Mouse (Mus musculus) lung, embryonic 16.5 days (tissue): ENCODE results near the gene Olfr1395. TPM values are rescaled to one million over a fixed set of nuclear protein-coding genes. Genes with fewer than 3 reads are reported as not detected.
A peak's percentile ranks its signal among the peaks of the same experiment; 100 is the strongest.

Experiments used
- ATAC-seq: fragments of 200-750 bp; cut with Nextera tagmentation; 2 replicates; pipeline ENCODE4 v1.8.0; 2017; ENCODE audit warnings: low read depth, mild to moderate bottlenecking, moderate library complexity
- H3K27ac ChIP-seq: fragments of 300-500 bp; sonication (generic); 2 replicates; pipeline ENCODE4 v1.5.1; 2014; ENCODE audit warnings: mild to moderate bottlenecking, control low read depth, low read length
- H3K27me3 ChIP-seq: fragments of 300-500 bp; sonication (generic); 2 replicates; pipeline ENCODE4 v1.6.1; 2014; ENCODE audit warnings: low read depth, low read length, mixed read lengths; ENCODE audit not compliant: control insufficient read depth, insufficient read depth
- H3K36me3 ChIP-seq: fragments of 300-500 bp; sonication (generic); 2 replicates; pipeline ENCODE4 v1.6.1; 2014; ENCODE audit warnings: low read length; ENCODE audit not compliant: control insufficient read depth, insufficient read depth
- H3K4me1 ChIP-seq: fragments of 300-500 bp; sonication (generic); replicated peaks from 2 replicates; pipeline ENCODE4 v1.6.1; 2014; ENCODE audit warnings: low read length, mixed read lengths; ENCODE audit not compliant: control insufficient read depth, insufficient read depth
- H3K4me2 ChIP-seq: fragments of 300-500 bp; sonication (generic); 2 replicates; pipeline ENCODE4 v1.6.1; 2014; ENCODE audit warnings: low read depth, low read length, control low read depth
- H3K4me3 ChIP-seq: fragments of 300-500 bp; sonication (generic); 2 replicates; pipeline ENCODE4 v1.5.1; 2014; ENCODE audit warnings: mild to moderate bottlenecking, low read length, control low read depth
- H3K9ac ChIP-seq: fragments of 300-500 bp; sonication (generic); 2 replicates; pipeline ENCODE4 v1.6.1; 2014; ENCODE audit warnings: low read length, control low read depth
- H3K9me3 ChIP-seq: fragments of 300-500 bp; sonication (generic); 2 replicates; pipeline ENCODE4 v1.6.1; 2016; ENCODE audit warnings: low read length; ENCODE audit not compliant: control insufficient read depth
- WGBS: fragments of 180-500 bp; shearing (Covaris S2); extraction: QIAGEN DNeasy Blood & Tissue Kit; methylation state at CpG from one replicate; pipeline ENCODE4 v1.1.7; 2014; 5-methylcytosine and 5-hydroxymethylcytosine counted together
- polyA plus RNA-seq: library from polyadenylated mRNA; unstranded; fragments of >200 nt; fragmentation: Nextera tagmentation; extraction: Ambion mirVana; gene quantifications from 2 replicates; pipeline ENCODE4 v1.2.1, GENCODE M21; 2015

Gene Olfr1395
- not detected in 2 replicates for polyA plus RNA-seq

GRCm38 (mm10) chr11:49141974-49142373, at the start of gene Olfr1395:
Olfr1395 (plus strand) TSS chr11:49142274.
- no peaks in the 10 kb centered on the region for H3K4me1 ChIP-seq
- WGBS = 85% methylated on average over 6 of the region's 6 CpGs
- ATAC-seq = no peak

DNA sequence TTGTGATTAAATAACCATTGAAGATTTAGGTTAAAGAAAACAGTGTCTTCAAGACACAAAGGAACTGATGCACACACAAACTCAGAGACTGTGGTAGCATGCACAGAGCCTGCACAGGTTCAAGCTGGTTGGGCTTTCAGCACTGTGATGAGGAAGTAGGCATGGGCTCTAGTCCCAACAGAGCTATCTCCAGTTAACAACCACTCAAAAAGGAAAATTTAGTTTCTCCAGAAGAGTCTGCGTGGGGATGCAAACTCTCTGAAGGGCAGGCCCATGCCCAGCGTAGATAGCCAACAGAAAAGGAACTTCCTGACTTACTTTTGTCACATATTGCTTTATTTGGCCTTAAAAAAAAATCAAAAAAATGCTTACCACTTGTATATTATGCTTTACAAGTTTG, 49.3 kb upstream of the Olfr1395 start:
- H3K4me3 ChIP-seq = no peak overlapping the region
- H3K36me3 ChIP-seq = no peaks in the 10 kb centered on the region
- H3K27me3 ChIP-seq = no peaks in the 10 kb centered on the region
- no peak overlapping the region for H3K4me2 ChIP-seq
- WGBS = 75% methylated on average over 2 of the region's 2 CpGs
- peaks cover 8% of the 10 kb centered on the region for H3K4me1 ChIP-seq
- no peaks in the 10 kb centered on the region for H3K9me3 ChIP-seq
- H3K27ac ChIP-seq = no peak overlapping the region
- no peak overlapping the region for H3K9ac ChIP-seq
- ATAC-seq = no peak

More at GRCm38 (mm10) chr11:49141974-49142373, at the start of gene Olfr1395:
- H3K9me3 ChIP-seq = no peaks in the 10 kb centered on the region
- H3K4me3 ChIP-seq = no peak within 1 kb of the TSS
- H3K4me2 ChIP-seq = no peak within 1 kb of the TSS
- H3K36me3 ChIP-seq = no peaks in the 10 kb centered on the region
- H3K9ac ChIP-seq = no peak within 1 kb of the TSS
- no peak within 1 kb of the TSS for H3K27ac ChIP-seq
- H3K27me3 ChIP-seq = no peaks in the 10 kb centered on the region

GRCm38 (mm10) chr11:49093861-49094660, 48.0 kb upstream of the Olfr1395 start:
- Histone ChIP-seq H3K9ac (no peak overlapping the region), H3K4me2 (no peak overlapping the region), H3K36me3 (no peaks in the 10 kb centered on the region), H3K9me3 (no peaks in the 10 kb centered on the region), H3K4me1 (no peaks in the 10 kb centered on the region), H3K4me3 (no peak overlapping the region), H3K27me3 (no peaks in the 10 kb centered on the region), H3K27ac (no peak overlapping the region)
- ATAC-seq = no peak
- WGBS = 77% methylated on average over 6 of the region's 6 CpGs

- H3K4me3 ChIP-seq = no peak overlapping the region
- no peak for ATAC-seq
- H3K4me1 ChIP-seq = no peaks in the 10 kb centered on the region
- no peak overlapping the region for H3K9ac ChIP-seq
- no peaks in the 10 kb centered on the region for H3K36me3 ChIP-seq
- no peak overlapping the region for H3K4me2 ChIP-seq
- no peaks in the 10 kb centered on the region for H3K27me3 ChIP-seq
- no peak overlapping the region for H3K27ac ChIP-seq
- WGBS = 87% methylated on average over 4 of the region's 4 CpGs
- no peaks in the 10 kb centered on the region for H3K9me3 ChIP-seq
These were observed 46.7 kb upstream of the Olfr1395 start for GRCm38 (mm10) chr11:49095367-49095766.

- H3K27ac ChIP-seq = no peak overlapping the region
- H3K4me1 ChIP-seq = peaks cover 8% of the 10 kb centered on the region; the same call in 1 of the 2 replicates
- H3K36me3 ChIP-seq = no peaks in the 10 kb centered on the region
- no peaks in the 10 kb centered on the region for H3K27me3 ChIP-seq
- no peak for ATAC-seq
- H3K9me3 ChIP-seq = no peaks in the 10 kb centered on the region
- H3K9ac ChIP-seq = no peak overlapping the region
- WGBS = 82% methylated on average over 3 of the region's 3 CpGs
- H3K4me2 ChIP-seq = no peak overlapping the region
- no peak overlapping the region for H3K4me3 ChIP-seq
These were observed 41.7 kb upstream of the Olfr1395 start for GRCm38 (mm10) chr11:49100409-49100808.

DNA sequence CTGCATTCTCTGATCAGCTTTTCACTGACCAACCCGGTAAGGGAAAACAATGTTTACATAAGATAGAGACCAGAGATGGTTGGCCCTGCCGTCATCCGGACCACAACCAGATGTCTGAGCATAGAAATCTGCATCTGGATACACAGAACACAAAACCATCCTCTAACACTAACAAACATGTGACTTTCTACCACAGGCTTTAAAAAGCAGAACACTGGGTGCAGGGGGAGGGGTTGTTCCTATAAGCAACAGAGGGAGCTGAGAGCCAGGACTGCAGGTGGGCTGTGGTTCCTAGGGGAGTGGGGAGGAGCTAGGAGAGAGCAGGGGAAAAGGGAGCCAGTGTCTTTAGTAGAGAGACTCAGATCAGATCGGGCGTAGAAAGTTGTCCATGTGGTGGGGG, 40.6 kb upstream of the Olfr1395 start:
- no peak overlapping the region for H3K9ac ChIP-seq

GRCm38 (mm10) chr11:49103047-49103693, 38.9 kb upstream of the Olfr1395 start:
- no peaks in the 10 kb centered on the region for H3K9me3 ChIP-seq
- peaks cover 8% of the 10 kb centered on the region; the same call in 1 of the 2 replicates for H3K4me1 ChIP-seq
- no peak overlapping the region for H3K27ac ChIP-seq
- no peaks in the 10 kb centered on the region for H3K36me3 ChIP-seq
- 8% methylated on average over 8 of the region's 8 CpGs for WGBS
- no peak overlapping the region for H3K4me2 ChIP-seq
- ATAC-seq = peak; percentile 75
- H3K4me3 ChIP-seq = no peak overlapping the region
- H3K9ac ChIP-seq = 0 out of 2 replicates have a peak overlapping the region, but pooled peaks have one; percentile 22
- no peaks in the 10 kb centered on the region for H3K27me3 ChIP-seq

More for the DNA sequence above, 40.6 kb upstream of the Olfr1395 start:
- WGBS = 18% methylated on average over 5 of the region's 5 CpGs
- Histone ChIP-seq H3K4me2 (no peak overlapping the region), H3K36me3 (no peaks in the 10 kb centered on the region), H3K4me1 (peaks cover 8% of the 10 kb centered on the region; the same call in 1 of the 2 replicates), H3K9me3 (no peaks in the 10 kb centered on the region), H3K4me3 (no peak overlapping the region), H3K27me3 (no peaks in the 10 kb centered on the region), H3K27ac (no peak overlapping the region)
- ATAC-seq = no peak

- Histone ChIP-seq H3K4me1 (peaks cover 8% of the 10 kb centered on the region; the same call in 1 of the 2 replicates), H3K9ac (no peak overlapping the region), H3K4me3 (no peak overlapping the region), H3K36me3 (no peaks in the 10 kb centered on the region), H3K4me2 (no peak overlapping the region), H3K27ac (no peak overlapping the region), H3K9me3 (no peaks in the 10 kb centered on the region), H3K27me3 (no peaks in the 10 kb centered on the region)
- ATAC-seq = no peak
- 57% methylated on average over 1 of the region's 1 CpGs for WGBS
These were observed 36.3 kb upstream of the Olfr1395 start for GRCm38 (mm10) chr11:49105752-49106151.
